Mouse (Mus musculus) limb, embryonic 11.5 days (tissue): ENCODE data around the gene Timm22. TPM values are rescaled to one million over a fixed set of nuclear protein-coding genes. Genes with fewer than 3 reads are reported as not detected.

ENCODE experiments used
- ATAC-seq: fragments of 200-750 bp; cut with Nextera tagmentation; 2 replicates; pipeline ENCODE4 v1.8.0; 2017; ENCODE audit warnings: low read depth; ENCODE audit not compliant: insufficient number of reproducible peaks, low FRiP score, low TSS enrichment
- DNase-seq: peaks from one replicate; pipeline ENCODE4 v3.0.0-alpha.2; 2015; ENCODE audit warnings: low spot score
- H3K27ac ChIP-seq: fragments of 300-500 bp; sonication (generic); replicated peaks from 2 replicates; pipeline ENCODE4 v1.5.1; 2014; ENCODE audit warnings: low read depth, mild to moderate bottlenecking, low read length
- H3K27me3 ChIP-seq: fragments of 300-500 bp; sonication (generic); 2 replicates; pipeline ENCODE4 v1.6.1; 2014; ENCODE audit warnings: mild to moderate bottlenecking, low read length, mixed read lengths; ENCODE audit not compliant: control insufficient read depth, insufficient read depth
- H3K36me3 ChIP-seq: fragments of 300-500 bp; sonication (generic); 2 replicates; pipeline ENCODE4 v1.6.1; 2014; ENCODE audit warnings: mild to moderate bottlenecking, low read length, moderate library complexity, mixed read lengths; ENCODE audit not compliant: control insufficient read depth, insufficient read depth
- H3K4me1 ChIP-seq: fragments of 300-500 bp; sonication (generic); 2 replicates; pipeline ENCODE4 v1.6.1; 2014; ENCODE audit warnings: low read length, mixed read lengths; ENCODE audit not compliant: control insufficient read depth, insufficient read depth
- H3K4me2 ChIP-seq: fragments of 300-500 bp; sonication (generic); 2 replicates; pipeline ENCODE4 v1.6.1; 2014; ENCODE audit warnings: low read depth, mild to moderate bottlenecking, moderate library complexity; ENCODE audit not compliant: severe bottlenecking
- H3K4me3 ChIP-seq: fragments of 300-500 bp; sonication (generic); 2 replicates; pipeline ENCODE4 v1.5.1; 2014; ENCODE audit warnings: low read depth, low read length
- H3K9ac ChIP-seq: fragments of 300-500 bp; sonication (generic); 2 replicates; pipeline ENCODE4 v1.6.1; 2014; ENCODE audit warnings: mild to moderate bottlenecking, low read length
- H3K9me3 ChIP-seq: fragments of 300-500 bp; sonication (generic); 2 replicates; pipeline ENCODE4 v1.6.1; 2016; ENCODE audit warnings: low read length; ENCODE audit not compliant: control insufficient read depth
- WGBS: fragments of 180-500 bp; shearing (Covaris S2); extraction: QIAGEN DNeasy Blood & Tissue Kit; methylation state at CpG from one replicate; pipeline ENCODE4 v1.1.7; 2014; 5-methylcytosine and 5-hydroxymethylcytosine counted together
- polyA plus RNA-seq: library from polyadenylated mRNA; unstranded; fragments of >200 nt; fragmentation: Nextera tagmentation; extraction: Ambion mirVana; gene quantifications from 2 replicates; pipeline ENCODE4 v1.2.1, GENCODE M21; 2014

Timm22 gene
- polyA plus RNA-seq, 1 experiment from 2014 or later = 152 TPM

GRCm38 (mm10) chr11:76366720-76367119 lies 40.0 kb upstream of the Timm22 start:
- WGBS = 93% methylated on average over 15 of the region's 15 CpGs
- H3K4me1 ChIP-seq = peaks cover 23% of the 10 kb centered on the region
- ATAC-seq = no peak

GRCm38 (mm10) chr11:76370491-76370890 lies 36.3 kb upstream of the Timm22 start:
- Histone ChIP-seq H3K9me3 (no peaks in the 10 kb centered on the region), H3K4me3 (no peak overlapping the region), H3K4me1 (peaks cover 32% of the 10 kb centered on the region), H3K9ac (no peak overlapping the region), H3K4me2 (no peak overlapping the region), H3K36me3 (no peaks in the 10 kb centered on the region; the same call in 1 of the 2 replicates), H3K27ac (no peak overlapping the region), H3K27me3 (no peaks in the 10 kb centered on the region)
- ATAC-seq (no peak), DNase-seq (no peak)

More at GRCm38 (mm10) chr11:76366720-76367119, 40.0 kb upstream of the Timm22 start:
- H3K4me2 ChIP-seq = no peak overlapping the region
- no peaks in the 10 kb centered on the region for H3K27me3 ChIP-seq
- H3K27ac ChIP-seq = no peak overlapping the region
- H3K4me3 ChIP-seq = no peak overlapping the region
- no peaks in the 10 kb centered on the region; the same call in 1 of the 2 replicates for H3K36me3 ChIP-seq
- H3K9me3 ChIP-seq = no peaks in the 10 kb centered on the region
- DNase-seq = no peak
- H3K9ac ChIP-seq = no peak overlapping the region

GRCm38 (mm10) chr11:76372120-76372519 lies 34.6 kb upstream of the Timm22 start:
- DNase-seq = no peak
- Histone ChIP-seq H3K27ac (0 out of 2 replicates have a peak overlapping the region, but pooled peaks have one; percentile 18), H3K4me2 (no peak overlapping the region), H3K4me3 (no peak overlapping the region), H3K9me3 (no peaks in the 10 kb centered on the region), H3K4me1 (peaks cover 34% of the 10 kb centered on the region), H3K36me3 (no peaks in the 10 kb centered on the region; the same call in 1 of the 2 replicates), H3K27me3 (no peaks in the 10 kb centered on the region), H3K9ac (no peak overlapping the region)
- whole genome bisulfite sequencing = 58% methylated on average over 2 of the region's 2 CpGs
- no peak for ATAC-seq

GRCm38 (mm10) chr11:76372534-76372933 lies 34.2 kb upstream of the Timm22 start:
- no peaks in the 10 kb centered on the region for H3K27me3 ChIP-seq
- H3K9me3 ChIP-seq = no peaks in the 10 kb centered on the region
- DNase-seq = no peak
- H3K4me1 ChIP-seq = peaks cover 34% of the 10 kb centered on the region
- no peak for ATAC-seq
- H3K4me2 ChIP-seq = no peak overlapping the region
- H3K9ac ChIP-seq = no peak overlapping the region
- no peak overlapping the region for H3K4me3 ChIP-seq
- WGBS = 36% methylated on average over 6 of the region's 6 CpGs
- H3K36me3 ChIP-seq = no peaks in the 10 kb centered on the region; the same call in 1 of the 2 replicates
- H3K27ac ChIP-seq = 0 out of 2 replicates have a peak overlapping the region, but pooled peaks have one; percentile 18

DNA sequence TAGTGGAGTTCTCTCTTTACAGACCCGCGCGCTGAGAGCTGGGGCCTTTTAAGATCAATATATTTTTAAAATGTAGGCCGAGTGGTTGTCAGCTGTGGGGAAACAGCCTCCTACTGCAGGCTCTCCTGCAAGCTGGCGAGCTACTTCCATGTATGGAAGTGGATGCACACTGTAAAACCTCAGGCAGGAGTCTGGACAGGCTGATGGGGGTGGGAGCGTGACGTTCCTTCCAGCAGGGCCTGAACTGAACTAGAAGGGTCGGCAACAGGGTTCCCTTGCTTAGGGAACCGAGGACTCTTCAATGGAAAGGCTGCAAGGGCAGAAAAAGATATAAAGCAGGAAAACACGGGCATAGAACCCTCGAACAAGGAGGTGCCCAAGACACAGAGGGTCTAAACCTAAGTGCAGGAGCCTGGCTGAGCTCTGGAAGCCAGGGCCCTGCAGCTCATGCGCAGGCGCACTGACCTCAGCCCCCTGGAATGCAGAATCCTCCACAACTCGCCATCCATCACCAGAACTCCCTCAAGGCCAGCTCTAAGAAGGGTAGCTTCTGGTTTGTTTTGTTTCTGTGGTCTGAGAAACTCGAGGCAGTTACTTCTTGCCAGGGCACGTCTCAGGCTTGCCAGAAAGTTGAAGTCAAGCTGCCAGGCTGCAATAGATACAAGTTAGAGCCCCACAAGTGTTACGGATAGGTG lies 32.1 kb upstream of the Timm22 start:
- DNase-seq (peak; percentile 76), ATAC-seq (0 out of 2 replicates have a peak, but pooled peaks have one; percentile 65)
- no peaks in the 10 kb centered on the region for H3K9me3 ChIP-seq
- 37% methylated on average over 17 of the region's 17 CpGs for WGBS
- H3K4me2 ChIP-seq = 0 out of 2 replicates have a peak overlapping the region, but pooled peaks have one; percentile 7
- no peaks in the 10 kb centered on the region; the same call in 1 of the 2 replicates for H3K36me3 ChIP-seq
- H3K4me1 ChIP-seq = peaks cover 36% of the 10 kb centered on the region
- H3K27ac ChIP-seq = peak overlapping the region; percentile 80
- H3K27me3 ChIP-seq = no peaks in the 10 kb centered on the region
- H3K4me3 ChIP-seq = no peak overlapping the region
- H3K9ac ChIP-seq = peak overlapping the region; percentile 37; the same call in 1 of the 2 replicates

GRCm38 (mm10) chr11:76376425-76376824 lies 30.3 kb upstream of the Timm22 start:
- DNase-seq (no peak), ATAC-seq (no peak)
- Histone ChIP-seq H3K9me3 (no peaks in the 10 kb centered on the region), H3K4me3 (no peak overlapping the region), H3K4me1 (peaks cover 40% of the 10 kb centered on the region), H3K9ac (no peak overlapping the region), H3K27ac (no peak overlapping the region), H3K27me3 (no peaks in the 10 kb centered on the region), H3K4me2 (no peak overlapping the region), H3K36me3 (no peaks in the 10 kb centered on the region; the same call in 1 of the 2 replicates)
- 80% methylated on average over 3 of the region's 3 CpGs for WGBS

GRCm38 (mm10) chr11:76379921-76380544 lies 26.7 kb upstream of the Timm22 start:
- Histone ChIP-seq H3K9ac (no peak overlapping the region), H3K4me1 (peaks cover 26% of the 10 kb centered on the region), H3K4me2 (no peak overlapping the region), H3K27me3 (no peaks in the 10 kb centered on the region), H3K36me3 (no peaks in the 10 kb centered on the region), H3K27ac (peak overlapping the region; percentile 10; the same call in 1 of the 2 replicates), H3K4me3 (no peak overlapping the region), H3K9me3 (no peaks in the 10 kb centered on the region)
- 18% methylated on average over 11 of the region's 11 CpGs for WGBS
- DNase-seq (peak; percentile 56), ATAC-seq (no peak)

DNA sequence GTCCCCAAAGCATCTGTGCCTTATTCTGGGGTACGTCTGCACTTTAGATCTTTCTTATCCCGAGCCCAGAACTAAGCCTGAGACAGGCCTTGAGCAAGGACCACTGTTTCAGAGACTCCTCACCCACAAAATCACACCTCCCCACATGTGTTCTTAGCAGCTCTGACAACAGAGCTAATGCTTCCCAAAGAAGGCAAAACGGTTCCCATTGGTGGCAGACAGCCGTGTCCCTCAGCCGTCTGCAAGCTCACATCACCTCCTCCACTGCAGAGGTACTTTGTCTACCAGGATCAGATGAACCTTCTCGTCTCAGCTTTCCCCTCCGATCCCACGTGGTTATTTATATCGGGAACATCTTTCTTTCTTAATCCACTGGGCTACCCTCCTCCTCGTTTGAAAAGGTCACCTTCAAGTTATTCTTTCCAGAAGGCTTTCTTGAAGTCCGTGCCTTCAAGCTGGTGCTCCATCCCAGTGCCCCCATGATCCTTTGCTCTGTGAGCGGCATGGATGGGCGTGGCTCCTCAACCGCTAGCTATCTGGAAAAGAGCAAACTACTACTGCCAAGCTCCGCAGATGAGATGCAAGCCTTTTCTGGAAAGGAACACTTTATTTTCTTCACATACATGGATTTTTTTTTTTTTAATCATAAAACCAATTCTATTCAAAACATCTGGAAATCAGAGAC lies 25.4 kb upstream of the Timm22 start:
- no peak for ATAC-seq
- H3K27ac ChIP-seq = no peak overlapping the region

More for the DNA sequence above, 25.4 kb upstream of the Timm22 start:
- Histone ChIP-seq H3K4me3 (no peak overlapping the region), H3K27me3 (no peaks in the 10 kb centered on the region), H3K4me1 (peaks cover 29% of the 10 kb centered on the region), H3K9ac (no peak overlapping the region), H3K4me2 (no peak overlapping the region), H3K9me3 (no peaks in the 10 kb centered on the region), H3K36me3 (no peaks in the 10 kb centered on the region)
- no peak for DNase-seq
- WGBS = 76% methylated on average over 15 of the region's 15 CpGs
